Mouse (Mus musculus): ENCODE data around the gene Srms.

The Srms gene

GRCm38 (mm10) chr2:181213021-181213445 is at the start of gene Srms:
Gene Srms (minus strand): TSS chr2:181213185.
- TF ChIP-seq NANOG (IDR thresholded peaks at IDR 0.05; ENCODE audit: borderline replicate concordance, low read length) (peak; percentile 73; the same call in 1 of the 2 replicates), POU5F1 (IDR thresholded peaks at IDR 0.05; ENCODE audit: borderline replicate concordance, low read length) (no peak)
- no peaks in the 10 kb centered on the region for H3K9me3 ChIP-seq (ENCODE audit: low read length)
- peak within 1 kb of the TSS; percentile 70 for H3K4me3 ChIP-seq (replicated peaks; ENCODE audit: low read length)
- no peaks in the 10 kb centered on the region for H3K36me3 ChIP-seq (ENCODE audit: insufficient read depth, low read length)
- peaks cover 31% of the 10 kb centered on the region for H3K4me1 ChIP-seq (replicated peaks; ENCODE audit: low read depth, low read length)
- peaks cover 69% of the 10 kb centered on the region for H3K27me3 ChIP-seq (ENCODE audit: insufficient read depth, low read length)

- Histone ChIP-seq H3K4me1 (replicated peaks; ENCODE audit: low read depth, low read length) (no peaks in the 10 kb centered on the region), H3K4me3 (replicated peaks; ENCODE audit: low read length) (no peak overlapping the region), H3K27me3 (ENCODE audit: insufficient read depth, low read length) (no peaks in the 10 kb centered on the region), H3K9me3 (ENCODE audit: low read length) (no peaks in the 10 kb centered on the region), H3K36me3 (ENCODE audit: insufficient read depth, low read length) (peaks cover 78% of the 10 kb centered on the region)
- TF ChIP-seq NANOG (IDR thresholded peaks at IDR 0.05; ENCODE audit: borderline replicate concordance, low read length) (no peak), POU5F1 (IDR thresholded peaks at IDR 0.05; ENCODE audit: borderline replicate concordance, low read length) (no peak), CTCF (conservative IDR thresholded peaks at IDR 0.05; ENCODE audit: low read length) (no peak)
Measured at GRCm38 (mm10) chr2:181253248-181253647, 40.3 kb upstream of the Srms start.

- H3K36me3 ChIP-seq (ENCODE audit: insufficient read depth, low read length), result peaks cover 64% of the 10 kb centered on the region
- H3K4me1 ChIP-seq (replicated peaks; ENCODE audit: low read depth, low read length), result no peaks in the 10 kb centered on the region
- TF ChIP-seq CTCF (conservative IDR thresholded peaks at IDR 0.05; ENCODE audit: low read length) (no peak), POU5F1 (IDR thresholded peaks at IDR 0.05; ENCODE audit: borderline replicate concordance, low read length) (no peak), NANOG (IDR thresholded peaks at IDR 0.05; ENCODE audit: borderline replicate concordance, low read length) (no peak)
- H3K4me3 ChIP-seq (replicated peaks; ENCODE audit: low read length), result no peak overlapping the region
- no peaks in the 10 kb centered on the region for H3K9me3 ChIP-seq (ENCODE audit: low read length)
- H3K27me3 ChIP-seq (ENCODE audit: insufficient read depth, low read length), result no peaks in the 10 kb centered on the region
Measured at GRCm38 (mm10) chr2:181251841-181252240, 38.9 kb upstream of the Srms start.

- Histone ChIP-seq H3K4me3 (replicated peaks; ENCODE audit: low read length) (no peak overlapping the region), H3K9me3 (ENCODE audit: low read length) (no peaks in the 10 kb centered on the region), H3K27me3 (ENCODE audit: insufficient read depth, low read length) (no peaks in the 10 kb centered on the region), H3K4me1 (replicated peaks; ENCODE audit: low read depth, low read length) (peaks cover 14% of the 10 kb centered on the region), H3K36me3 (ENCODE audit: insufficient read depth, low read length) (peaks cover 40% of the 10 kb centered on the region)
- TF ChIP-seq NANOG (IDR thresholded peaks at IDR 0.05; ENCODE audit: borderline replicate concordance, low read length) (no peak), CTCF (conservative IDR thresholded peaks at IDR 0.05; ENCODE audit: low read length) (no peak), POU5F1 (IDR thresholded peaks at IDR 0.05; ENCODE audit: borderline replicate concordance, low read length) (no peak)
Measured at GRCm38 (mm10) chr2:181249217-181249616, 36.2 kb upstream of the Srms start.

GRCm38 (mm10) chr2:181245031-181245430 is 32.0 kb upstream of the Srms start:
- H3K27me3 ChIP-seq (ENCODE audit: insufficient read depth, low read length), result peaks cover 12% of the 10 kb centered on the region
- H3K9me3 ChIP-seq (ENCODE audit: low read length), result no peaks in the 10 kb centered on the region
- H3K36me3 ChIP-seq (ENCODE audit: insufficient read depth, low read length), result no peaks in the 10 kb centered on the region
- peaks cover 53% of the 10 kb centered on the region for H3K4me1 ChIP-seq (replicated peaks; ENCODE audit: low read depth, low read length)
- TF ChIP-seq POU5F1 (IDR thresholded peaks at IDR 0.05; ENCODE audit: borderline replicate concordance, low read length) (no peak), CTCF (conservative IDR thresholded peaks at IDR 0.05; ENCODE audit: low read length) (no peak), NANOG (IDR thresholded peaks at IDR 0.05; ENCODE audit: borderline replicate concordance, low read length) (no peak)
- no peak overlapping the region for H3K4me3 ChIP-seq (replicated peaks; ENCODE audit: low read length)

- H3K27me3 ChIP-seq (ENCODE audit: insufficient read depth, low read length), result peaks cover 19% of the 10 kb centered on the region
- peak overlapping the region; percentile 69 for H3K4me3 ChIP-seq (replicated peaks; ENCODE audit: low read length)
- H3K4me1 ChIP-seq (replicated peaks; ENCODE audit: low read depth, low read length), result peaks cover 53% of the 10 kb centered on the region
- TF ChIP-seq POU5F1 (IDR thresholded peaks at IDR 0.05; ENCODE audit: borderline replicate concordance, low read length) (no peak), CTCF (conservative IDR thresholded peaks at IDR 0.05; ENCODE audit: low read length) (no peak), NANOG (IDR thresholded peaks at IDR 0.05; ENCODE audit: borderline replicate concordance, low read length) (no peak)
- H3K36me3 ChIP-seq (ENCODE audit: insufficient read depth, low read length), result no peaks in the 10 kb centered on the region
- no peaks in the 10 kb centered on the region for H3K9me3 ChIP-seq (ENCODE audit: low read length)
Measured at GRCm38 (mm10) chr2:181243706-181244394, 30.9 kb upstream of the Srms start.

GRCm38 (mm10) chr2:181242314-181242665 is 29.3 kb upstream of the Srms start:
- Histone ChIP-seq H3K4me3 (replicated peaks; ENCODE audit: low read length) (no peak overlapping the region), H3K36me3 (ENCODE audit: insufficient read depth, low read length) (no peaks in the 10 kb centered on the region), H3K4me1 (replicated peaks; ENCODE audit: low read depth, low read length) (peaks cover 65% of the 10 kb centered on the region), H3K9me3 (ENCODE audit: low read length) (no peaks in the 10 kb centered on the region), H3K27me3 (ENCODE audit: insufficient read depth, low read length) (peaks cover 19% of the 10 kb centered on the region)
- TF ChIP-seq CTCF (conservative IDR thresholded peaks at IDR 0.05; ENCODE audit: low read length), result no peak
- TF ChIP-seq NANOG (IDR thresholded peaks at IDR 0.05; ENCODE audit: borderline replicate concordance, low read length), result no peak
- no peak for TF ChIP-seq POU5F1 (IDR thresholded peaks at IDR 0.05; ENCODE audit: borderline replicate concordance, low read length)

GRCm38 (mm10) chr2:181241602-181242313 is 28.8 kb upstream of the Srms start, which contains the start of gene Helz2:
Gene Helz2 (minus strand): TSS chr2:181242027.
- H3K4me3 ChIP-seq (replicated peaks; ENCODE audit: low read length), result no peak within 1 kb of the TSS
- TF ChIP-seq NANOG (IDR thresholded peaks at IDR 0.05; ENCODE audit: borderline replicate concordance, low read length) (no peak), CTCF (conservative IDR thresholded peaks at IDR 0.05; ENCODE audit: low read length) (no peak), POU5F1 (IDR thresholded peaks at IDR 0.05; ENCODE audit: borderline replicate concordance, low read length) (no peak)
- H3K9me3 ChIP-seq (ENCODE audit: low read length), result no peaks in the 10 kb centered on the region
- H3K27me3 ChIP-seq (ENCODE audit: insufficient read depth, low read length), result peaks cover 19% of the 10 kb centered on the region
- no peaks in the 10 kb centered on the region for H3K36me3 ChIP-seq (ENCODE audit: insufficient read depth, low read length)
- peaks cover 68% of the 10 kb centered on the region for H3K4me1 ChIP-seq (replicated peaks; ENCODE audit: low read depth, low read length)

All from E14TG2a.4 (cell line).